Mouse (Mus musculus) G1E-ER4 (cell line): Measurements from ENCODE around the gene Arid1b. TPM values are rescaled to one million over a fixed set of nuclear protein-coding genes. Genes with fewer than 3 reads are reported as not detected.

Experiments
- GATA1 ChIP-seq: IDR thresholded peaks from one replicate; pipeline ENCODE4 v1.8.0; 2012; ENCODE audit warnings: low read length, inconsistent platforms
- polyA plus RNA-seq: library from polyadenylated mRNA; stranded (reverse); fragments of >175 nt; gene quantifications from 2 replicates; pipeline ENCODE4 v1.2.3, GENCODE M21; 2012

The Arid1b gene
- 37.7 and 43.0 TPM in 2 replicates for polyA plus RNA-seq

DNA sequence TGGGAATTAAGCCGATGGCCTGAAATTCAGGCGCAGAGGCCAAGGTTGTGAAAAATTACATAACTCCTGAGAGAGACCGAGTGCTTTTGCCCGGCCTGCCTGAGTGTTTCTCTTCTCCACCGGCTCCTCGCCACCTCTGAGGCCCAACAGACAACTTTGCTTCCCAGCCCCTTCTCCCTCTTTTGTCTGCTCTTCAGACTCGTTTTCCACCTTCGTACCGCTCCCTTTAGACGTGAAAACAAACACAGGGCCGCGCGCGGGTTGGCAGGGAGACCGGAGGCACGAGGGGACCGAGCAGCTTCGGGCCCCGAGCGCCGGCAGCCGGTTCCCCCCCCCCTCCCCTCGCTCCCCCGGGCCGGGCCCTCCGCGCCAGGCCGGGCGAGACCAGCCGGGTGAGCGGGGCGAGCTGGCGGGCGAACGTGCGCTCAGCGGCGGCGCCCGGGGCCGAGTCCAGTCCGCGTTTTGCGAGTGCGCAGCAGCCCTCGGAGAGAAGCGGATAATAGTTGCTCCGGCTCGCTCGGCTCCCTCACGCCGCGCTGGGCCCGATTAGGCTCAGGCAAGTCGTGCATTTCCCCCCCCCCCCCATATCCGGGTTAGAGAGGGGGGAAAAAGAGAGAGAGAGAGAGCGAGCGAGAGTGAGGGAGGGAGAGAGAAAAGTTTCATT is at the start of gene Arid1b:
Arid1b (plus strand) TSS at position 493 of the 664 bp plus-strand sequence.
- no peak for TF ChIP-seq GATA1

- no peak for TF ChIP-seq GATA1
Observed at GRCm38 (mm10) chr17:4945311-4945751, 48.8 kb upstream of the Arid1b start.

GRCm38 (mm10) chr17:4945871-4946331 is 48.2 kb upstream of the Arid1b start:
- no peak for TF ChIP-seq GATA1

GRCm38 (mm10) chr17:4946421-4946974 is 47.6 kb upstream of the Arid1b start:
- no peak for TF ChIP-seq GATA1

- TF ChIP-seq GATA1, result no peak
Observed at GRCm38 (mm10) chr17:4947013-4947412, 47.1 kb upstream of the Arid1b start.

DNA sequence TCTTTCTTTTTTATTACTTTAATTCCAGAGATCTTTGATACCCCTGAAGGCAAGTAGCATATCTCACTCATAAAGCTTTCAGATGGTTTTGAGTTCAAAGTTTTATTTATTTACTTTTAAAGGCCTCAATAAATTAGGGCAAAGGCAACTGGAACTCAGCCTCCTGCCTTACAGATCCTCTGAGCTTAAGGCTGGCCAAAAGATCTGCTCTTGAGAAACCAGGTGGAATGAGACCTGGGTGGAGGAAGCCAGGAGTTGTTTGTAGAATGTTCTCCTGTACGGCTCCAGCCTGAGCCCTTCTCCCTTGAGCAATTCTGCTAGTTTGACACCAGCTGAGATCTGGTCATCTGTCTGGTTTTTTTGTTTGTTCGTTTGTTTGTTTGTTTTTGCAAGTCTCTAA is 46.7 kb upstream of the Arid1b start:
- TF ChIP-seq GATA1, result no peak

- TF ChIP-seq GATA1, result no peak
Observed at GRCm38 (mm10) chr17:4948501-4948900, 45.6 kb upstream of the Arid1b start.

DNA sequence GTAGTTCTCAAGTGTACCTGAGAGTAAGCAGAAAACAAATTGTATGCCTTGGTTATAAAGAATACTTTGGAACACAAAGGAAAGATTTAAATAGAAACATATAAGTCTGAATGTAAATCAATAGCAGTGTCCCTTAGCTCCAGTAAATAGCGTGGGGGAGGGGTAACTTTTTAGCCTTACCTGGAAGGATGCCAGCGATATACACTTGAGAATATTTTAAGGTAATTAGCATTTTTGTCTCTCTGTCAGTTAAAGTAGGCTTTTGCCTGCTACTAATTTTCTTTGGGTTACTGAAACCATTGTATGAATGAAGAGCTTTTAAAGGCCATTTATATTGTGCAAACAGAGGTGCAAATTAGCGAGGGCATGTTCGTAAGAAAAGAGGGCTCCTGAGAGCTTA is 39.7 kb upstream of the Arid1b start:
- TF ChIP-seq GATA1, result no peak

DNA sequence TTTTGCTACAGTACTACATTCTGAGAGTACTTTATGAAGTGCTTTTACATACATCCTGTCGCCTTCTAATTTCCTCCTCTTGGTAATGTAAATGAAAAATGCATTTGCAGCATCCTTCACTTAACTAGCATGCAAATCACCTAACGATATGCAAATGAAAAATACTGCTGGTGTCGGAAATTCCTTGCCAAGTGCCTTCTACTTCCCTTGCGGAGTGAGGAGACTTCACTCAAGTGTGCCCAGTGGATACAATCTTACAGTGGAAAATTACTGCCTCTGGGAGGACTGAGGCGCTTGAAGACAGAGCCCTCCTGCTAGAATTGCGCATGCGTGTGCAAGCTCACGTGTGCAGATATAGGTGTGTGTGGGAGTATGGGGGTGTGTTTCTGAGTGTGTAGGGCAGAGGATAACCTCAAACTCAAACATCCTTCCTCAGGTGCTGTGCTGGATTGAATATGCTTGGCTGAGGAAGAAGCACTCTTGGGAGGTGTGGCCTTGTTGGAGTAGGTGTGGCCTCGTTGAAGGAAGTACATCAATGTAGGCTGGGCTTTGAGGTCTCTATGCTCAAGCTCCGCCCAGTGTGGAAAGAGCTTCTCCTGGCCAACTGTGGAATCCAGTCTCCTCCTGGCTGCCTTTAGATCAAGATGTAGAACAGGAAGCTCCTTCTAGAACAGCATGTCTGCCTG is 29.8 kb upstream of the Arid1b start:
- no peak for TF ChIP-seq GATA1

DNA sequence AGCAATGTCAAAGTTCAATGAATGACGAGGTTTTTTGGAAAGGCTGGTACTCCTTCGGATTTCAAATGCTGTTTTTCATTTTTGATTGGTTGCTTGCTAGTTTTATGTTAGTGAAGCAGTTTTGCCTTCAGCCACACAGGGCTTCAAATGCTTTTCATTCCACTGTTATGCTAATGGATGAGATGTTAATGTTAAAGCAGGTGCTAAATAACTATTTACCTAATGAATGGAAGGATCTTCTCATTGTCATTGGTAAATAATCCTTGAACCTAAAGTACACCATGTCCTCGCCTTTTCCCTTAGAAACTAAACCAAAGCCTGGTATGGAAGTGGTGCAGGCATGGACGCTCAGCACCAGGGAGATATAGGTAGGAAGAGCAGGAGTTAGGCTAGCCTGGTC is 26.9 kb upstream of the Arid1b start:
- no peak for TF ChIP-seq GATA1

GRCm38 (mm10) chr17:4968035-4968434 is 26.1 kb upstream of the Arid1b start:
- TF ChIP-seq GATA1, result no peak

- TF ChIP-seq GATA1, result no peak
Observed at GRCm38 (mm10) chr17:4968878-4969277, 25.3 kb upstream of the Arid1b start.

GRCm38 (mm10) chr17:4972261-4972660 is 21.9 kb upstream of the Arid1b start:
- no peak for TF ChIP-seq GATA1

DNA sequence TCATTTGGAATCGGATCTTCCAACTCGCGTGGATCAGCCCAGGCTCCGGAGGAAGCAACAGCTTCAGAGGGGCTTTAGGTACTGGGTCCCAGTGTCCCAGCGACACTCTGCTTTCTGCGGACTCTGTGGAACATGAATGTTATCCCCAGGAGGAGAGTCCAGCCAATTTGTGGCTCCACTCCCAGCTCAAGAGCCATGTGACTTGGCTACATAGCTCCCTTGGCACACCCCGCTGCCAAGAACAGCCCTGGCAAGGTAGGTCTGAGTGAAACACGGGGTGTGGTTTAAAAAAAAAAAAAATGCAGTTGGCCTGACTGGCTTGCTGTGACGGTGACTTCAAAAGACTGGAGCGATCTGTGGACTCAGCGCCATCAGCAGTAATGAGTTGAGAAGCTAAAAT is 19.4 kb upstream of the Arid1b start:
- TF ChIP-seq GATA1, result no peak

GRCm38 (mm10) chr17:4980151-4980550 is 14.0 kb upstream of the Arid1b start:
- TF ChIP-seq GATA1, result no peak

DNA sequence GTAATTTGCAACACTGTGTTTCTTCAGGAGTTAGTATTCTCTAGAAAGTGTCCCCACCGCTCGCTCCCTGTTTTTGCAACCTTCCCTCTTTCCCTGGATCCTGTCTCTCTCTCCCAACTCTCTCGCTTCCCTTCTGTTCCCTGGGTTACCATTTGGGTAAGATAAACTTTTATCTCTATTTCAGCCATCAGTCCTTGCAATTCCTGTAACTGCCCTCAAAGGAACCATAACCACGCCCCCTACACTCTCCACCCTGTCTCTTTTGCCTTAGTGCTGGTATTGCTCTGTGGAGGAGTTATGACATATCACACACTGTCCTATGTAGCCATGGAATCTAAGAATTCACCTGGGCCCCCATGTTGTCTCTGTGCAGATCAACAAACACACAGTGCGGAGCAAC is 11.3 kb upstream of the Arid1b start:
- no peak for TF ChIP-seq GATA1

DNA sequence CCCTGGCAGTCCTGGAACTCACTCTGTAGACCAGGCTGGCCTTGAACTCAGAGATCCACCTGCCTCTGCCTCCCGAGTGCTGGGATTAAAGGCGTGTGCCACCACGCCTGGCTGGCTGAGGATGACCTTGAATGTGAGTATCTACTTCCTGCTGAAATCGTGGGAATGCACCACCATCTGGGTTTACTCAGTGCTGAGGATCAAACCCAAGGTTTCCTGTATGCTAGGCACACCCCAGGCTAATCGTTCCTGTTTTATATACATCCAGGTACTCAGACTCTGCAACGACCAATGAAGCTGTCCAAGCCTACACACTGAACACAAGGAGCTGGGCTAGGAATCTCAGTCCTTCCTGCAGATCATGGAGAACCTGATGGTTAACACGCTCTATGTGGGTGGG is 9.4 kb upstream of the Arid1b start:
- no peak for TF ChIP-seq GATA1
